Mouse (Mus musculus) embryo, embryonic 9.5 days (tissue): ENCODE data around the gene Trim46.
"Not testable (repeated sequence)": the region's sequence is repeated elsewhere in the genome, so short reads cannot be mapped to it uniquely, and the experiment has no call there.

Experiments
- DNase-seq: peaks from one replicate; pipeline ENCODE4 v3.0.0-alpha.2; 2017; ENCODE audit errors: extremely low spot score

Gene Trim46

DNA sequence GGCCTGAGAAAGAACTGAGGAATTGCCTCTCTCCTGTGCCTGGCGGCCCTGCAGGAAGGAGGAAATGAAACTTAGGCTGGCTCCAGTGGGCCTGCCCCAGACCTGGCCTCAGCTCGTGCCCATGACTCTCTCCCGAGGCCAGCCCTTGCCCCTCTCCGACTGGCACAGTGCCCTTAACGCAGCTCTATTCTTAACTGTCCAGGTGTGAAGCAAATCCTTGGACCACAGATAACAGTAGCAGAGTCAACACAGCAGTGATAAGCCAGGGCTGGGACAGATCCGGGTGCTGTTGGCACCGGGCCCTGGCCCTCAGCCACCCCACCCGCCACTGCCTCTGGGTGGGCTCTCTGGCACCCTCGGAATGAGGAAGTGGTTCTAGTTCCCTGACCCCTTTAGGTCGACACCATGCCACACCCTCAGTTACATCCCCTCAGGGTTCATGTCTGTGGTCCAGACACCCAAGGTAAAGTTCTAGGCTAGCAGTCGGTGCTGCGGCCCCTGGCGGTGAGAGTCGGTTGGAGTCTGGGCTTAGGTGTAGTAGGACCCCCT, 12.5 kb downstream of the Trim46 start:
- DNase-seq: no peak

DNA sequence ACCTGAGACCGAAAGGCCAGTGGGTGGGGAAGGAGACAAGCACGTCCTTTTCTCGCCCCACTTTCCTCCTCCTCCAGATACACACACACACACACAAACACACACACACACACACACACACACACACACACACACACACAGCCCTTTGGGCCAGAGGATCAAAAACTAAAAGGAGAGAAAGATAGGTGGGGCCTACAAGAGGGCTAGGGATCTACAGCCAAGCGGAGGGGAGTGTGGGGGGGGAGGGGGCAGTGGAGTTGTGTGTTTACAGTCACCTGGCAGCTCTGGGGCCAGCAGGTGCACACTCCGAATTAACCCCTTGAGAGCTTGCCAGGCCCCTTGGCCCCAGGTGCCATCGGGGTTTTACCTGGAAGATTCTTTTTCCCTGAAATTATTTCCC, 13.5 kb downstream of the Trim46 start:
- DNase-seq: no peak

DNA sequence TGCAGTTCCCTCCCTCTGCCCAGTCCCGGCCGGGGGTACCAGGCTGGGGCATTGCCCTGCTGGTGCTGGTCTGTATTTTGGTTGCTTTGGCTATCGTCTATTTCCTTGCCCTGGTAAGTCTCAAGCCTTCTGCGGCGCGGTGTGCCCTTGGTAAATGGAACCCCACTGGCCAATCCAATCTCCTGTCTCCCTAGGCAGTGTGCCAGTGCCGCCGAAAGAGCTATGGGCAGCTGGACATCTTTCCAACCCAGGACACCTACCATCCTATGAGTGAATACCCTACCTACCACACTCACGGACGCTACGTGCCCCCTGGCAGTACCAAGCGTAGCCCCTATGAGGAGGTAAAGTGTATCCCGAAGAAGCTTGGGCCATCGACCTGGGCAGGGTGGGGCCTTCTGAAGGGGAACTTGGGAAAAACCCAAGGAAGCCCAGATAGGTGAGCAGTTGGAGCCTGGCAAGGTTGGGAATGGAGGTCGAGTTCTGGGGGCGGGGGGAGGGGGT, 14.3 kb downstream of the Trim46 start:
- no peak for DNase-seq

GRCm38 (mm10) chr3:89231345-89231744, 14.8 kb downstream of the Trim46 start:
- DNase-seq: no peak

DNA sequence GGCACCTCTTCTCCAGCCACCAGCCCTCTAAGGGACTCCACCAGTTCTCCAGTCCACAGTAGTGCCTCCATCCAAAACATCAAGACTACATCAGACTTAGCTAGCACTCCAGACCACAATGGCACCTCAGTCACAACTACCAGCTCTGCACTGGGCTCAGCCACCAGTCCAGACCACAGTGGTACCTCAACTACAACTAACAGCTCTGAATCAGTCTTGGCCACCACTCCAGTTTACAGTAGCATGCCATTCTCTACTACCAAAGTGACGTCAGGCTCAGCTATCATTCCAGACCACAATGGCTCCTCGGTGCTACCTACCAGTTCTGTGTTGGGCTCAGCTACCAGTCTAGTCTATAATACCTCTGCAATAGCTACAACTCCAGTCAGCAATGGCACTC, 15.5 kb downstream of the Trim46 start:
- DNase-seq: no peak

GRCm38 (mm10) chr3:89229276-89229675, 16.8 kb downstream of the Trim46 start:
- no peak for DNase-seq

GRCm38 (mm10) chr3:89228836-89229235, 17.3 kb downstream of the Trim46 start, which contains the start of gene Muc1:
Muc1 (plus strand) TSS chr3:89229057.
- DNase-seq: no peak

DNA sequence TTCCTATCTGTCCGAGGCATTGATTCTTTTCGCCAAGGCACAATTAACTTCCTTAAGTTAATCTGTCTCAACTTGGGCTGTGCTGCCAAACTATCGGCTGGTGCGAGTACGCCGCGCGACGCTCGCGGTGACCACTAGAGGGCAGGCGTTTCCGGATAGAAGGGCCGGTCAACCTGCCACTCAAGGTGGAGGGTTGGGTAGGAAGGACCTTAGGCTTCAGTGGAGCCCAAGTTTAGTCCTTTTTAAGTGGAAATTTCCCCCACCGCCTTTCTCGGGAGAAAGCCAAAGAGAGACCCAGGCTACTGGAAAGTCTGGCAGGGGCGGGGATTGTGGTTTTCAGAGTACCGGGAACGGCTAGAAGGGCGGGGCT, 17.9 kb downstream of the Trim46 start:
- peak; percentile 89 for DNase-seq

DNA sequence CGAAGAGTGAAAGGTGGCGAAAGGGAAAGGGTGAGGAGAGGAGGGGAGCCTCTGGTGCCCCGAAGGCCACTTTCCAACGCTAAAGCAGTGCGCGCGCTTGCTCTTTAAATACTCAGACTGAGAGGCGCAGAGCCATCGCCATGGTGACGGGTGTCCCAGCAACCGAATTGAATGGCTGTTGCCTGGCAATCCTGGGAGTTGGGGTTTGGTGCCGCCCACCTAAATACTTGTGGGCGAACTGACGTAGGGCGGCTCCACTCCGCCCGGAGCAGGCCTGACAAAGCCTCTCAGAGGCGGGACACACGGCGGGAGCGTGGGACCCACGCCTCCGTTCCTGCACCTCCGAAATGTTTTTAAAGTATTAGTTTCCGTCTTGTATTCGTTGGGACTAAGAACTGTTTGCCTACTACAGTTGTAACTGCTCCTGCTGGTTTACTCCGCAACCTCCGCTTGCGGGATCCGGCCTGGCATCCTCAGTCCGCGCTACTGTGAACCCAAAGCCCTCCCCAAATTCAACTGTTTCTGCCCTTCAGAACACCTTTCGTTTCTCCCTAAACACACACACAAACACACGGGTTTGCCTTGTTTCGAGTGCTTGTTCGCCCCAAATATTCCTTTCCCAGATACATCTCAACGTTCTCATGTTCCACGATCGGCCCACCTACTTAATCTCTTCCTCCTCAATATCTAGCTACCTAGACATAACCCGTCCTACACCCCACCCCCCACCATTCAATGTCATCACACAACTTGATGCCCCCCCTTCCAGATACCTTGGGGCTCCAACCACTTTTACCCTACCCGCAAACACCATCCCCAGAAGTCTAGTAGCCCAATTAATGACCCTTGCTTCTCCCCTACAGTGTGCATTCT, 18.6 kb downstream of the Trim46 start:
- peak; percentile 91 for DNase-seq

GRCm38 (mm10) chr3:89226900-89227299, 19.2 kb downstream of the Trim46 start, which contains the start of gene Mtx1:
Mtx1 (minus strand) TSS chr3:89227088.
- no peak for DNase-seq

GRCm38 (mm10) chr3:89226361-89226760, 19.7 kb downstream of the Trim46 start:
- no peak for DNase-seq

DNA sequence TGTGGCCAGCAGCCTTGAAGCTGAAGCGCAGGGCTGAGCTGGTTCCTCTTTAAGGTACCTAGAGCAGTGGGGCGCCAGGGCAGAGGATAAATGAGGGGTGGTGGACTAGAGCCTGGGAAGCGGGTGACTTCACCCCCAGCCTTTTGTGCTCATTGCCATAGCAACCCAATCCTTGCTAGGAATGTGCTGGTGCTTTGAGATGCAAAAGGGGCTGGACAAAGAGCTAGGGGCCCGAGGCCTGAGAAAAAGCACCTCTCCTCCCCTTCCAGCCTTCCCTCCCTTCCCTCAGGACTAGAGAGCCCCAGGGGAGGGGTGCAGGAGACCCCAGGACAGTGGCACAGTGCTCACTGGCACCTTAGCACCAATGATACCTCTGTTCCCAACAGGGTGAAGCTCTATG, 20.2 kb downstream of the Trim46 start:
- peak; percentile 81 for DNase-seq

DNA sequence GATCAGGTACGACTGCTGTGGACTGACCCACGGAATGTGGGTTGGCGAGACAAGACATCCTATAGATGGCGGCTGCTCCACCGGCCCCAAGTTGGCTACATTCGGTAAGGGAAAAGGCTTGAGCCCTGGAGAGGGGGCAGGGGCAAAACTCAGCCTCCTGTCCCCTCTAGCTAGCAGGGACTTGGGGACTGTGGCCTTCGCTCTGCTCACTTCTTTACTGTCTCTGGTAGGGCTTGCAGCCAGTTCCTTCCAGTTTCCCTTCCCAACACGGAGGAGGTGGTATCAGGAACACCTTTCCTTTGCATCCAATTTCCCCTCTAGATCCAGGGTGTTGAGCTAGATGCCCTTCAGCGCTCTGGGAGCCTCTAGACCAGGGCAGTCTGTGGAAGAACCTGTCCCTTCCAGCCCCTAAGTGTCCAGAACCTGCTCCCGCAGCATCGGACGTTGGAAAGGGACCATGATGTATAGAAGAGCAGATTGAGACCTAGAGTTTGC, 20.7 kb downstream of the Trim46 start:
- DNase-seq: no peak

DNA sequence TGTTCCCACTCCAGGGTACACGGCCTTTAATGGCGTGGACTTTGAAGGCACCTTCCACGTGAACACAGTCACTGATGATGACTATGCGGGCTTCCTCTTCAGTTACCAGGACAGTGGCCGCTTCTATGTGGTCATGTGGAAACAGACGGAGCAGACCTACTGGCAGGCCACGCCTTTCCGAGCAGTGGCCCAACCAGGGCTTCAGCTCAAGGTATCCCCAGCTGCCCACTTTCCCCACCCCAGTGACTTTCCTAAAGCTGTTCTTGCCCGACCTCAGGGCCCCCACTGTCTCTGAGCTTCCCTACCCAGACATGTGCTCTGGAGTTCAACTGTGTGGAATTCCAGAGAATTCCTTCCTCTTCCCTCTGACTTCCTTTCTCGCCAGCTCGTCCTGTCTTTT, 21.3 kb downstream of the Trim46 start:
- DNase-seq: no peak

- no peak for DNase-seq
Measured at GRCm38 (mm10) chr3:89221167-89221566, 24.9 kb downstream of the Trim46 start.

- DNase-seq: no peak
Measured at GRCm38 (mm10) chr3:89219546-89219945, 26.6 kb downstream of the Trim46 start.

GRCm38 (mm10) chr3:89218271-89218670, 27.8 kb downstream of the Trim46 start:
- DNase-seq: no peak

DNA sequence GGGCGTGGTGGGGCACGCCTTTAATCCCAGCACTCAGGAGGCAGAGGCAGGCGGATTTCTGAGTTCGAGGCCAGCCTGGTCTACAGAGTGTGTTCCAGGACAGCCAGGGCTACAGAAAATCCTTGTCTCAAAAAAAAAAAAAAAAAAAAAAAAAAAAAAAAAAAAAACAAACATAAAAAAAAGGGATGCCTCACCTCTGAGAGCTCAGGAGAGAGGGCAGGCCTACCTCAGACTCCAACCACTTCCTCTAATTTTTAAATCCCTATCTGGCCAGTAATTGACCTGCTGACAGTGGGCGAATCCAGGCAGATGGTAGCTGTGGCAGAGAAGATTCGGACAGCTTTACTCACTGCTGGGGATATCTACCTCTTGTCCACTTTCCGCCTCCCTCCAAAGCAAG, 29.7 kb downstream of the Trim46 start:
- not testable (repeated sequence) for DNase-seq

- DNase-seq: peak; percentile 85
Measured at GRCm38 (mm10) chr3:89215853-89216252, 30.3 kb downstream of the Trim46 start.

DNA sequence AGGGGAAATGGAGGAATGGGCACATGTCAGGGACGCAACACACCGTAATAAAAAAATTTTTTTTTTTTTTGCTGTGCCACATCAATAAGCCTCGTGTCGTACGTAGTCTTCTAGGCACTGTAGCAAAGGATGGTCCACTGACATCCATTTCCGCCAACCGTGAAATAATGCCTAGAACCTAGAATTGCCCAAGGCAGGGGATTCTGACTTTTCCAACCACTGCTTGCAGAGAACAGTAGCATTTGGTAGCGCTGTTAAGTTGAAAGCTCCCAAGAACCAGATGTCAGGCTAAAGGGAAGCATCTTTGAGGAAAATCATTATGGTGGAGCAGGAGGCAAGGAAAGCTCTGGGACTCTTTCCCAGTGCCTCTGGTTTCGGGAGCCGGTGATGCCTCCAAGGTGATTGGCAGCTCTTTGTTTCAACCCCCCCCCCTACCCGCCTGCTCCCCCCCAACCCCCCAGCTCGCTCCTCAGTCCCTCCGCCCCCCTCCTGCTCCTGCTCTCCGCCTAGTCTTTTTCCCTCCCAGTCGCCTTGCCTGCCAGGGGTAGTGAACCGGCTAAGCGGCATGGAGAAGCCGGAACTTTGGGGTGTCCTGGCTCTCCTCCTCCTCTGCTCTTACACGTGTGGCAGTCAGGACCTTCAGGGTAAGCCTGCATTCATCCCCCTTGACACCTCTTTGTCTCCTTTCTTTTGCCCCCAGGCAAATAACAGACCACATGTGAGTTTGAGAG, 31.3 kb downstream of the Trim46 start, which contains the start of gene Thbs3:
Thbs3 (plus strand) TSS at position 500 of the 731 bp plus-strand sequence.
- DNase-seq: peak; percentile 68

GRCm38 (mm10) chr3:89213803-89214530, 32.1 kb downstream of the Trim46 start:
- peak; percentile 96 for DNase-seq
